Mouse (Mus musculus): ENCODE data around the gene Lamp3.
"Not testable (repeated sequence)": the region's sequence is repeated elsewhere in the genome, so short reads cannot be mapped to it uniquely, and the experiment has no call there.

Gene Lamp3

DNA sequence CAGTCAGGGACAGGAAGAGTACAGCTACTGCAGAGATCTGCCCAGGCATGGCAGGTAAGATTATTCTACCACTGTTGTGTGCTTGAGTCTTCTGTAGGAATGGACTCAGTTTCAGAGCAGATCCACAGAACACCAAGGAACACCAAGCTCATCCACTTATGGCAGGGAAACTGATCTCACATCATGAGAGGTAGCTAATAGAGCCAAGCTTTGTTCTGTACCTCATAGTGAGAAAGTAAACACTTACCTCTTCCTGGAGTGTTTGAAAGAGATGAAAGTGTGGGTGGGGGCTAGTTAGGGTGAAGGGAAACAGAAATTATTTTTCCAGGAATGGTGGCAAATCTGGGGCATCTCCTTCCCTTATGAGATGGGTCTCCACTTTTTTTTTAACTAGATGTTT lies at the start of gene Lamp3:
Gene Lamp3, minus strand, starts transcription at position 160 of the 400 bp plus-strand sequence.
- DNase-seq (ENCODE audit: low spot score in 2 of 2): no peak

DNA sequence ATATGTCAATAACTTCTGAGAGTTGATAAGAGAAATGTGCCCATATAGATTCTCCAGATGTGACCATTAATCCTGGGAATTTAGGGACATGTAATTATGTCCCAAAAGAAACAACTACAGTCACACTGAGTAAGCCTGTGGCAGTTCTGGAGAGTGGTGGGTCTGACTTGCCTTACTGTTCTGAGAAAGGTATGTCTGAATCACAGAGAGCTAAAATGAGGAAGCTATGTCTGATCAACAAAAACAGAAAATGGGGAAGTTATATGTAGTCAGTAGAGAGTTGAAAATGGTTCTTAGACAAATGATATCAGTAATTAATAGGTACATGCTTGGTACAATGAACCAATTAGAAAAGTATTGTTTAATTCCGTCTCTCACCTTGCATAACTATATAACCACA lies 26.7 kb upstream of the Lamp3 start:
- no peak for DNase-seq (ENCODE audit: low spot score in 2 of 2)

DNA sequence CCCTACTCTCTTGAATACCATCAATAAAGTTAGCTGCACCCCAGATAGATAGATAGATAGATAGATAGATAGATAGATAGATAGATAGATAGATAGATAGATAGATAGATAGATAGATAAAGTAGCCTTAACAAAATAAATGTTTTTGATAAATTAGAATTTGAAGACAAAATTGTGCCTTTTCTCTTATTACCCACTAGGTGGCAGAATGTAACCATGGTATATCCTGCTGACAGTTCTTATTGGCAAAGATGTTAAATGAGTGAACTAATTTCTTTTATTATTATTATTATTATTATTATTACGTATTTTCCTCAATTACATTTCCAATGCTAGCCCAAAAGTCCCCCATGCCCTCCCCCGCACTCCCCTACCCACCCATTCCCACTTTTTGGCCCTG lies 18.0 kb upstream of the Lamp3 start:
- DNase-seq (ENCODE audit: low spot score in 2 of 2): not testable (repeated sequence)

DNA sequence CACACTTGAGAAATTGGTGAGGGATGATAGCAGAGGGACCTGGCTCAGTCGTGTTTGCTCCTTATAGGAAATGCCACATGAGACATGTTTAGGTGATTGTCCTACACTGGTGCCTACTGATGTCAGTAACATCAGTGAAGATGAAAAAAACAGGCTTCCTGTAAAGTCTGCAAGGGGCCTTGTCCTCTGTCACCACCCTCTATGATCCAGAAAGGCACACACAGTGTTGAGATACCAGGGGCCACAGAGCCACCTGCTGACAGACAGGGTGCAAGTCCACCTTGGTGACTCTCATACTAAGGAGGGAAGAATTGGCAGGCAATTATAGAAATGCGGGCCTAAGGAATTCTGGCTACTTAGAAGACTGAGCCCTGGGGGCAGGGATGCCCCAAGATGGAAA lies 14.8 kb upstream of the Lamp3 start:
- DNase-seq (ENCODE audit: low spot score in 2 of 2): no peak

DNA sequence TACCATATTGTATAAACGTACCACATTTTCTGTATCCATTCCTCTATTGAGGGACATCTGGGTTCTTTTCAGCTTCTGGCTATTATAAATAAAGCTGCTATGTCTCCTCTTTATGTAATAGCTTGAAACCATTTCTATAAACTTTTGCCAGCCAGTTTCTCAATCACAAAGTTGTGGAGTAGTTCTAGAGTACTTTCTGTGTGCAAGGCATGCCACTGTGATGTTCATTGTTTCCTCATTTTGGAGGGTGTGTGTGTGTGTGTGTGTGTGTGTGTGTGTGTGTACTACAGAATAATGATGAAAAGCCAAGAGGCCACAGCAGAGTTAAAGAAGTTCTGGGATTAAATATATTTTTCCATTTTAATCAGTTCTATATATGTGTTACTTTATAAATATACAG lies 1.2 kb upstream of the Lamp3 start:
- no peak for DNase-seq (ENCODE audit: low spot score in 2 of 2)

DNA sequence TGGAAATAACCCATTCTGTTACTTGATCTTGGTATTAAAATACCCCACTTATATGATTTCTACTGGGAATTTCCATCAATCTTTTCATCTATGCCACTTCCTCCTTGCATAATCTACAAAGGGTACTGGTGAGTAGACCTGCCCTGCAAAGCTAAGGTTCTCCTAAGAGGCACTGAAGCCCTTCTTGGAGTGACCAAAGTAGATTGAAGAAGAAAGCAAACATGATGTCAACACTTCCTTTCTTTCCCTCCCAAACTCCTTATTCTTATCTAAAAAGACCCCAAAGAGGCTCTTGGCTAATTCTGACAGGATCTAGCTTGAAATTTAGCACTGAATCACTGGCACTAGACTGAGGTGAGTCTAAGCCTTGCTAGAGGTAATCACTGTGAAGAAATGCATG lies 7.0 kb downstream of the Lamp3 start:
- DNase-seq (ENCODE audit: low spot score in 2 of 2): no peak

DNA sequence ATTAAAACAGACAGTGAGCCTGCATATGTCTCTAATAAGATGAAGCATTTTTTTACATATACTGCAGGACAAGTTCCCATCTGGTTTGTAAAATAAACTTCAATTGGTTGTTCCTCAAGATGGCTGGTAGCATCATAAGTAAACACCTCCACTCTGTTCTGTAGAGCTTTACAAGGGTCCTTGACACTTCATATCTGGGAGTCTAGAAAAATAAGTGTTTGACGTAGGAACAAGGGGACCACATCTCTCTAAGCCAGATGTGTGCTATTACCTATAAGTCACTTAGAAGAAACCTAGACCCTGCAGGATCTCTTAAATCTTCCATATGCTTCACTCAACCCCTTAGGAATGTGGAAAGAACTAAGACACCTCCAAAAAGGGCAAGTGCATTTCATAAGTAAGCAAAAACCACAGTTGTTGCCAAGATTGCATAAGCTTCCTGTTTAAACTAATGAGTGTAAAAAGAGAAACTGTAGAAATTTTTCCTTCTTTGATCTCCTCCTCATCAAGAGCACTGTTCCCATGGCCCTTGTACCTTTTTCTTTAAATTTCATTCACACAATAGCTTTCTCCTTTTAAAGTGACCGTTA lies 35.3 kb downstream of the Lamp3 start:
- no peak for DNase-seq (ENCODE audit: low spot score in 2 of 2)

DNA sequence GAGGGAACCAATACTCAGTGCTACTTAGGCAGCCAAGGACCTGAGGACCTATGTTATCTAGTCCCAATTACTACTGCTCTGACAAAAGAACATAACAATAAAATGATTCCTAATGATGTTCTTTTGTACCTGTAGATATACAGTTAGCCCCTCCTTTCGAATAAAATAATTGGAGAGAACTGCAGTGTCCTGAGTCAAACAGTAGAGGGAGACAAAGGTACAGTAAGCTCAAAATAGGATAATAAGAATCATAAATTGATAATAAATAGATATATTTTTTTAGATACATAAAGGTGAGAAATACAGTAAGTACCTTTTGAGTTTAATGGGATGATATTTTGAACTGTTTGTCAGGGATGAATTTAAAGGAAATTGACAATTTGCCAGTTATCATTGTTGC lies 39.9 kb downstream of the Lamp3 start:
- no peak for DNase-seq (ENCODE audit: low spot score in 2 of 2)

DNA sequence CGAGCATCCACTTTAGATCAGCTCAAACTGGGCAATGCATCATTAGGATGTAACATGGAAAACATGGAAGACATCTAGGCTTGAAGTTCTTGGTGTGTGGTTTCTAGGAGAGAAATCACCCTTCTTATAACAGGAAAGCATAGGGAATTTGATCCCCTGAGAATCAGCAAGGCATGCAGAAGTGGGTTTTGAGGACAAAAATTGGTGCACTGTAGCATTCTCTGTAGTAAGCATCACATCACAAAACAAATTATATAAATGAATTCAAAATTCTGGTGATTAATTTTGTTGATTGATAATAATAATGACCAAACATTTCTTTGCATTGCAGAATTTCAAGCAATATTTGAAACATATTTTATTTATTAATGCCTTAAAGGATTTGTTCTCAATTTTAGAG lies 76.4 kb downstream of the Lamp3 start, which contains the start of gene Olfr171:
Gene Olfr171, minus strand, starts transcription at position 101 of the 400 bp plus-strand sequence.
- DNase-seq (ENCODE audit: low spot score in 2 of 2): no peak

DNA sequence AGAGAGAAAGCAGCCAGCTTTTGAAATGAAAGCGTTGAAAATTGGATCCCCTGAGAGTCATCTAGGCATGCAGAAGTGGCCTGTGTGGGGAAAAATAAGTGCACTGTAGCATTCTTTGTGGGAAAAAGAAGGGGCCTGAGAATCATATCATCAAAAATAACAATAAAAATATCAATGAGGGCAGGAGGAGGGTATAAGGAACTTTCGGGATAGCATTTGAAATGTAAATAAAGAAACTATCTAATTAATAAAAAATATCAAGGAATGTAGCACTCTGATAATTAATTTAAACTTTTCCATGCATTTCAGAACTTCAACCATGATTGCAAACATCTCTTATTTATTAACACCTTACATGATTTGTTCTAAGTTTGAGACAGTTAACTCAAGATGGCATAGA lies 94.4 kb downstream of the Lamp3 start, which contains the start of gene Olfr170:
Gene Olfr170, minus strand, starts transcription at position 101 of the 400 bp plus-strand sequence.
- DNase-seq (ENCODE audit: low spot score in 2 of 2): not testable (repeated sequence)

All from left cerebral cortex, adult 9 months (tissue).